Mouse (Mus musculus): Measurements from ENCODE around the gene Trpm5. TPM values are rescaled to one million over a fixed set of nuclear protein-coding genes. Genes with fewer than 3 reads are reported as not detected.
A peak's percentile ranks its signal among the peaks of the same experiment; 100 is the strongest.

The Trpm5 gene
- 1.6 TPM for polyA plus RNA-seq (2021)

- CTCF ChIA-PET = interaction anchor here (0.9 to 2.5 kb wide), 9 partner anchors 9 to 372 kb away, joined by 3 to 10 read pairs (median 3); no protein-coding TSS in a partner anchor
- H3K27me3 ChIP-seq = no peaks in the 10 kb centered on the region
- TF ChIP-seq CTCF (IDR thresholded peaks at IDR 0.05) = peak; percentile 66
- in situ Hi-C loops (cut with MboI; ENCODE audit: low pct_unique_long_range_greater_than_20kb) = loop anchor here (5.0 kb wide), 1 partner anchor 52 kb away; no protein-coding TSS in a partner anchor
- POLR2A ChIA-PET = no interaction called here
- DNase-seq (ENCODE audit: low read depth, low spot score) = no peak
- ATAC-seq = no peak
These were observed at the start of gene Trpm5 for GRCm38 (mm10) chr7:143094592-143095553. Gene Trpm5, minus strand, starts transcription at chr7:143094642.

- ATAC-seq = no peak
- CTCF ChIA-PET = no interaction called here
These were observed 48.2 kb upstream of the Trpm5 start for GRCm38 (mm10) chr7:143142680-143143079.

GRCm38 (mm10) chr7:143139932-143140331 is 45.5 kb upstream of the Trpm5 start:
- H3K27me3 ChIP-seq = no peaks in the 10 kb centered on the region
- ChIA-PET POLR2A (no interaction called here), CTCF (interaction anchor here (1.4 to 1.9 kb wide), 3 partner anchors 11 to 132 kb away, joined by 3 to 10 read pairs (median 5); no protein-coding TSS in a partner anchor)
- no peak for TF ChIP-seq CTCF (IDR thresholded peaks at IDR 0.05)
- DNase-seq (ENCODE audit: low read depth, low spot score) = no peak
- in situ Hi-C loops (cut with MboI; ENCODE audit: low pct_unique_long_range_greater_than_20kb) = no loop called here
- ATAC-seq = no peak

More at GRCm38 (mm10) chr7:143142680-143143079, 48.2 kb upstream of the Trpm5 start:
- in situ Hi-C loops (cut with MboI; ENCODE audit: low pct_unique_long_range_greater_than_20kb) = no loop called here
- no peaks in the 10 kb centered on the region for H3K27me3 ChIP-seq
- POLR2A ChIA-PET = no interaction called here
- TF ChIP-seq CTCF (IDR thresholded peaks at IDR 0.05) = no peak
- DNase-seq (ENCODE audit: low read depth, low spot score) = no peak

DNA sequence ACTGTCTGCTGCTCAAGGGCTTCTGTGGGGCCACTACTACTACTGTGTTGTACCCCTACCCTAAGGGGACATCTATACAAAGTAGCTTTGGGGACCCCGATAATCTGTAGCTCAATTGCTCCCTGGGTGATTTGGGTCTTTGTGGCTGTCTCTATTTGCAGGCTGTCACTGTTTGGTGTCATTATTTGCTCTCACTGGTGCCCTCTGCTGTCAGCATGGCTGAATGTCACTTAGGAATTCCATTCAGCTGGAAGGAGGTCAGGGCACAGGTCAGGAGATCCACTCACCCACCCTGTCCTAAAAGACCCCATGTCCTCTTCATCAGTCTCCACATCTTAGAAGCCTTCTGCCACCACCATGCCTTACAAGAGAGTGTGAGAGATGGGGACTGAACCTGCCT is 44.3 kb upstream of the Trpm5 start:
- DNase-seq (ENCODE audit: low read depth, low spot score) (no peak), ATAC-seq (no peak)
- no peaks in the 10 kb centered on the region for H3K27me3 ChIP-seq
- ChIA-PET CTCF (interaction anchor here (0.9 to 1.9 kb wide), 12 partner anchors 10 to 328 kb away, joined by 3 to 10 read pairs (median 3); partner anchors contain the start of gene Trpm5), POLR2A (no interaction called here)
- TF ChIP-seq CTCF (IDR thresholded peaks at IDR 0.05) = peak; percentile 77
- in situ Hi-C loops (cut with MboI; ENCODE audit: low pct_unique_long_range_greater_than_20kb) = no loop called here

DNA sequence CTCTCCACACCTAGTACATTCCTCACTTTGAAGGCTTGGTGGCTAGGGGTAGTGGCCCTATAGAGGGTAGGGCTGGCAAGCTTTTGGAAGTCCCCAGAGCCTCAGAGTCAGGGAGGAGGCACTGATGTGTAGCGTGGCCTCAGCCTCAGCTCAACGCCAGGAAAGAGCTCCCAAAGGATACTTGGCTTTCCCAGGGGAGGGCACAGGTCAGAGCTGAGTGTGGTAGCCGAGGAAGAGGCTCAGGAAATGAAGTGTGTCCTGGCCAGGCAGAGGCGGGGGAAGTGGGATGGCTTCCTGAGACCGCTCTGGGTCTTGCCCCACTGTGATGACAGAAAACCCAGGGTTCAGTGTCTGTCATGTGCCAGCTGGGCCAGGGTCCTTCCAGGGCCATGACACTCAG is 42.1 kb upstream of the Trpm5 start:
- ChIA-PET POLR2A (no interaction called here), CTCF (interaction anchor here (0.9 kb wide), 1 partner anchor 15 kb away, joined by 3 read pairs; no protein-coding TSS in a partner anchor)
- H3K27me3 ChIP-seq = no peaks in the 10 kb centered on the region
- DNase-seq (ENCODE audit: low read depth, low spot score) = no peak
- in situ Hi-C loops (cut with MboI; ENCODE audit: low pct_unique_long_range_greater_than_20kb) = no loop called here
- ATAC-seq = no peak
- TF ChIP-seq CTCF (IDR thresholded peaks at IDR 0.05) = no peak

DNA sequence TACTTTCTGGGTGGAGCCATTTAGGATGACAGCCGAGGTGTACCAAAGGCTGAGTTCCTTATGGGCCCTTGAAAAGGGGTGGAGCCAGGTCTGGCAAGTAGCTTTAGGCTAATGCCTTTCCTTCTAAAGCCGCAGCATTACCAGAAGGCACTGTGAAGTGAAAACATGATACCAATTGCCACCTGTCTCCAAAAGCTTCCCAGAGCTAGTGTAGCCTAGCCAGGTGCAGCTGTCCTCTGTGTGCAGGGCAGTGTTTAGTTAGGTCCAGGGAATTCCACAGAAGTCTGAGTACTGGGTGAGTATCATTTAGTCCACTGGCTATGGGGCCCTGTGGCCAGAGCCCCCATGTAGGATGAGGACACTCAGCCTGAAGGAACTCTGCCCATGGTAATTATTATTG is 41.7 kb upstream of the Trpm5 start:
- in situ Hi-C loops (cut with MboI; ENCODE audit: low pct_unique_long_range_greater_than_20kb) = no loop called here
- H3K27me3 ChIP-seq = no peaks in the 10 kb centered on the region
- POLR2A ChIA-PET = no interaction called here
- DNase-seq (ENCODE audit: low read depth, low spot score) = no peak
- CTCF ChIA-PET = interaction anchor here (0.9 kb wide), 1 partner anchor 15 kb away, joined by 3 read pairs; no protein-coding TSS in a partner anchor
- ATAC-seq = no peak
- TF ChIP-seq CTCF (IDR thresholded peaks at IDR 0.05) = no peak

DNA sequence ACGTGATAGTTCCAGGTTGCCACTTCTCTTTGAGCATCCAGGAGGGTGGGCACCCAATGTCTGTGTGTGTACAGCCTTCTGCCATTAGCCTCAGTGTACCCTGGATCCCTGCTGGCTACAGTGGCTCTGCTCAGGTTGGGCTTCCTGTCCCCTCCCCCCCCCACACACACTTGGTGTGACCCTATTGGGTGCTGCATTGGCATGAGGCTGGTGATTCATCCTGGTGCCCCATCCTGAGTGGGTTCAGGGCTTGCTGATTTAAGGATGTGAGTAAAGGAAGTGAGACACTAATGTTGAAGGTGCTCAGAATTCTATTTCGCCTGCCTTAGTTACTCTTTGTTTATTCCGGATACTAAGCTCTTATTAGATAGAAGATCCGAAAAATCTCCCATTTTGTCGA is 38.4 kb upstream of the Trpm5 start:
- CTCF ChIA-PET = no interaction called here
- in situ Hi-C loops (cut with MboI; ENCODE audit: low pct_unique_long_range_greater_than_20kb) = no loop called here
- DNase-seq (ENCODE audit: low read depth, low spot score) = no peak
- no peak for ATAC-seq
- H3K27me3 ChIP-seq = no peaks in the 10 kb centered on the region
- POLR2A ChIA-PET = no interaction called here
- TF ChIP-seq CTCF (IDR thresholded peaks at IDR 0.05) = no peak

DNA sequence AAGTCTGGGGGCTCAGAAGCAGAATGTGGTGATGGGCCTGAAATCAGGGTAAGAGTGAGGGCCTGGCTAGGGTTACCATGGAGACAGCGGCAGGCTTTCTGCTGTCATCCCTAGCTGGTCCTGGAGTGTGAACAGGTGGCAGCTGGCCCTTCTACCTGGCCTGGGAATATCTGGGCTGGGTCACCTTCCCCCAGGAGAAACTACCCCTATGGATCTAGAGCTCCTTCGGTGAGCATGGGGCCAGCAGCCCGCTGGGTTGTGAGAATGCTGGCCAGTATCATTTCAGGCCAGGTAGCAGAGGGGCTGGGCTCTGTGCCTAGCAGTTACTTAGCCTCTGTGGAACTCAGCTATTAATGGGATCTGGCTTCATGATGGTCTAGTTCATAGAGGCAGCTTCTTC is 30.5 kb upstream of the Trpm5 start:
- ATAC-seq = no peak
- no peaks in the 10 kb centered on the region for H3K27me3 ChIP-seq
- ChIA-PET CTCF (no interaction called here), POLR2A (no interaction called here)
- TF ChIP-seq CTCF (IDR thresholded peaks at IDR 0.05) = no peak
- in situ Hi-C loops (cut with MboI; ENCODE audit: low pct_unique_long_range_greater_than_20kb) = no loop called here
- no peak for DNase-seq (ENCODE audit: low read depth, low spot score)

- TF ChIP-seq CTCF (IDR thresholded peaks at IDR 0.05) = no peak
- H3K27me3 ChIP-seq = no peaks in the 10 kb centered on the region
- CTCF ChIA-PET = no interaction called here
- in situ Hi-C loops (cut with MboI; ENCODE audit: low pct_unique_long_range_greater_than_20kb) = no loop called here
- ATAC-seq = no peak
- POLR2A ChIA-PET = no interaction called here
- no peak for DNase-seq (ENCODE audit: low read depth, low spot score)
These were observed 29.6 kb upstream of the Trpm5 start for GRCm38 (mm10) chr7:143123876-143124669.

GRCm38 (mm10) chr7:143122191-143122590 is 27.7 kb upstream of the Trpm5 start:
- no peak for DNase-seq (ENCODE audit: low read depth, low spot score)
- TF ChIP-seq CTCF (IDR thresholded peaks at IDR 0.05) = no peak
- no peak for ATAC-seq

More at GRCm38 (mm10) chr7:143122191-143122590, 27.7 kb upstream of the Trpm5 start:
- H3K27me3 ChIP-seq = no peaks in the 10 kb centered on the region
- CTCF ChIA-PET = no interaction called here
- in situ Hi-C loops (cut with MboI; ENCODE audit: low pct_unique_long_range_greater_than_20kb) = no loop called here
- POLR2A ChIA-PET = no interaction called here
